Mouse (Mus musculus) erythroblast, embryonic 14.5 days (primary cell): ENCODE measurements around the gene Akap2.

Experiments used
- GATA1 ChIP-seq: IDR thresholded peaks from 2 replicates; pipeline ENCODE4 v1.6.1; 2012; ENCODE audit warnings: low read length, inconsistent platforms, mixed read lengths
- TAL1 ChIP-seq: IDR thresholded peaks from 3 replicates; pipeline ENCODE4 v1.6.1; 2012; ENCODE audit warnings: low read length, inconsistent platforms, mixed read lengths

- TF ChIP-seq GATA1, result no peak
- TF ChIP-seq TAL1, result no peak
Observed at GRCm38 (mm10) chr4:57896631-57897030, 179.2 kb downstream of the Akap2 start.
